Mouse (Mus musculus): ENCODE measurements around the gene Sema5a. TPM values are rescaled to one million over a fixed set of nuclear protein-coding genes. Genes with fewer than 3 reads are reported as not detected.

The Sema5a gene
- total RNA-seq, 2 experiments from 2014 or later, result 19.1 to 20.8 TPM

- intact Hi-C loops (cut with DNase I), result no loop called here
- Histone ChIP-seq H3K27ac (no peak overlapping the region), H3K4me3 (no peak overlapping the region)
- no peak for DNase-seq (ENCODE audit: extremely low spot score in 1 of 2, low spot score in 2 of 2)
- TF ChIP-seq CTCF (IDR thresholded peaks at IDR 0.05), result no peak
Observed at GRCm38 (mm10) chr15:32322455-32323220, 78.0 kb downstream of the Sema5a start.

GRCm38 (mm10) chr15:32323224-32323623 lies 78.6 kb downstream of the Sema5a start:
- no peak overlapping the region for H3K4me3 ChIP-seq
- H3K27ac ChIP-seq, result no peak overlapping the region
- no peak for DNase-seq (ENCODE audit: extremely low spot score in 1 of 2, low spot score in 2 of 2)
- intact Hi-C loops (cut with DNase I), result no loop called here
- TF ChIP-seq CTCF (IDR thresholded peaks at IDR 0.05), result no peak

- intact Hi-C loops (cut with DNase I), result no loop called here
- no peak for TF ChIP-seq CTCF (IDR thresholded peaks at IDR 0.05)
- no peak overlapping the region for H3K4me3 ChIP-seq
- no peak for DNase-seq (ENCODE audit: extremely low spot score in 1 of 2, low spot score in 2 of 2)
- H3K27ac ChIP-seq, result no peak overlapping the region
Observed at GRCm38 (mm10) chr15:32324105-32324504, 79.5 kb downstream of the Sema5a start.

GRCm38 (mm10) chr15:32328370-32329004 lies 83.9 kb downstream of the Sema5a start:
- no peak for DNase-seq (ENCODE audit: extremely low spot score in 1 of 2, low spot score in 2 of 2)
- Histone ChIP-seq H3K27ac (no peak overlapping the region), H3K4me3 (no peak overlapping the region)
- intact Hi-C loops (cut with DNase I), result no loop called here
- no peak for TF ChIP-seq CTCF (IDR thresholded peaks at IDR 0.05)

GRCm38 (mm10) chr15:32329670-32330330 lies 85.2 kb downstream of the Sema5a start:
- Histone ChIP-seq H3K4me3 (no peak overlapping the region), H3K27ac (no peak overlapping the region)
- intact Hi-C loops (cut with DNase I), result no loop called here
- no peak for TF ChIP-seq CTCF (IDR thresholded peaks at IDR 0.05)
- DNase-seq (ENCODE audit: extremely low spot score in 1 of 2, low spot score in 2 of 2), result no peak

- no peak overlapping the region for H3K27ac ChIP-seq
- intact Hi-C loops (cut with DNase I), result no loop called here
- DNase-seq (ENCODE audit: extremely low spot score in 1 of 2, low spot score in 2 of 2), result no peak
- no peak overlapping the region for H3K4me3 ChIP-seq
- no peak for TF ChIP-seq CTCF (IDR thresholded peaks at IDR 0.05)
Observed at GRCm38 (mm10) chr15:32330427-32330826, 85.8 kb downstream of the Sema5a start.

GRCm38 (mm10) chr15:32331037-32331436 lies 86.4 kb downstream of the Sema5a start:
- no peak overlapping the region for H3K27ac ChIP-seq
- no peak for TF ChIP-seq CTCF (IDR thresholded peaks at IDR 0.05)
- no peak for DNase-seq (ENCODE audit: extremely low spot score in 1 of 2, low spot score in 2 of 2)
- intact Hi-C loops (cut with DNase I), result no loop called here
- H3K4me3 ChIP-seq, result no peak overlapping the region

- no peak for DNase-seq (ENCODE audit: extremely low spot score in 1 of 2, low spot score in 2 of 2)
- no peak overlapping the region for H3K4me3 ChIP-seq
- intact Hi-C loops (cut with DNase I), result no loop called here
- TF ChIP-seq CTCF (IDR thresholded peaks at IDR 0.05), result no peak
- H3K27ac ChIP-seq, result no peak overlapping the region
Observed at GRCm38 (mm10) chr15:32333456-32333855, 88.8 kb downstream of the Sema5a start.

GRCm38 (mm10) chr15:32337810-32338209 lies 93.2 kb downstream of the Sema5a start:
- intact Hi-C loops (cut with DNase I), result loop anchor here (5.0 kb wide), 1 partner anchor 94 kb away; no protein-coding TSS in a partner anchor
- TF ChIP-seq CTCF (IDR thresholded peaks at IDR 0.05), result no peak
- no peak for DNase-seq (ENCODE audit: extremely low spot score in 1 of 2, low spot score in 2 of 2)
- no peak overlapping the region for H3K27ac ChIP-seq
- no peak overlapping the region for H3K4me3 ChIP-seq

GRCm38 (mm10) chr15:32338721-32339290 lies 94.2 kb downstream of the Sema5a start:
- intact Hi-C loops (cut with DNase I), result loop anchor here (5.0 kb wide), 1 partner anchor 93 kb away; no protein-coding TSS in a partner anchor
- no peak for DNase-seq (ENCODE audit: extremely low spot score in 1 of 2, low spot score in 2 of 2)
- no peak overlapping the region for H3K4me3 ChIP-seq
- TF ChIP-seq CTCF (IDR thresholded peaks at IDR 0.05), result no peak
- no peak overlapping the region for H3K27ac ChIP-seq

- Histone ChIP-seq H3K27ac (no peak overlapping the region), H3K4me3 (no peak overlapping the region)
- intact Hi-C loops (cut with DNase I), result loop anchor here (5.0 kb wide), 1 partner anchor 93 kb away; no protein-coding TSS in a partner anchor
- DNase-seq (ENCODE audit: extremely low spot score in 1 of 2, low spot score in 2 of 2), result no peak
- TF ChIP-seq CTCF (IDR thresholded peaks at IDR 0.05), result no peak
Observed at GRCm38 (mm10) chr15:32339426-32339825, 94.8 kb downstream of the Sema5a start.

- H3K4me3 ChIP-seq, result no peak overlapping the region
- H3K27ac ChIP-seq, result no peak overlapping the region
- DNase-seq (ENCODE audit: extremely low spot score in 1 of 2, low spot score in 2 of 2), result no peak
- intact Hi-C loops (cut with DNase I), result no loop called here
- TF ChIP-seq CTCF (IDR thresholded peaks at IDR 0.05), result no peak
Observed at GRCm38 (mm10) chr15:32341423-32341822, 96.8 kb downstream of the Sema5a start.
